Mouse (Mus musculus) lung, postnatal 10 days (tissue): ENCODE data around the gene Dand5.
"Not testable (repeated sequence)": the region's sequence is repeated elsewhere in the genome, so short reads cannot be mapped to it uniquely, and the experiment has no call there.

Source experiments
- DNase-seq: peaks from one replicate; pipeline ENCODE4 v3.0.0; 2021

Dand5 gene

DNA sequence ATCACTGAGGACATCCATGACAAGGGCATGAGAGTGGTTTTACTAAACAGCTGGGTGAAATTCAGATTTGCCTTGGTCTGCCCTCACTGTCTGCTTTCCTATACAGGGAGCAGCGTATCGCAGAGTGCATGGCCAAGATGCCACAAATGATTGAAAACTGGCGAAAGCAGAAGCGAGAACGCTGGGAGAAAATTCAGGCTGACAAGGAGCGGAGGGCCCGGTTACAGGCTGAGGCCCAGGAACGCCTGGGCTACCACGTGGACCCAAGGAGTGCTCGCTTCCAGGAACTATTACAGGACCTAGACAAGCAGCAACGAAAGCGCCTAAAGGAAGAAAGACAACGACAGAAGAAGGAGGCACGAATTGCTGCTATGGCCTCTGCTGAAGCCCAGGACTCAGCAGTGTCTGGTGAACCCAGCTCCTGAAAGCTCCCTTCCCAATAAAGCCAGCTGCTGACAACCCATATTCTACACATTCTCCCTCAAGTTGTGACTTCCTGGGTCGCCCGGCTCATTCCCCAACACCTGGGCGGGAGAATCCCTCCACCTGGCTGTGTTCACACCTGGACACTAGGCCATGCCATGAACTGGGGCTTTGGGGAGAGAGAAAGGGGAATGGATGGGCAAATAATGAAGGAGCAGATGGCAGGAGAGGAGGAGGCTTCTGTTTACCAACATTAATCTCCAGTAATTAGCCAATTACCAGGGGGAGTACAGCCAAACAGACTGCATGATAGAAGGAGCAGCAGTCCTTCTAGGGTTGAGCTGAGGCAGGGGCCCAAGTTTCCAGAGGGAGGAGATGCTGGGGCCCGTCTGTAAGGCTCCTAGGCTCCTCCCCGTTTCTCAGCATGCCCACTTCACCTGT, 11.6 kb upstream of the Dand5 start:
- DNase-seq = no peak

DNA sequence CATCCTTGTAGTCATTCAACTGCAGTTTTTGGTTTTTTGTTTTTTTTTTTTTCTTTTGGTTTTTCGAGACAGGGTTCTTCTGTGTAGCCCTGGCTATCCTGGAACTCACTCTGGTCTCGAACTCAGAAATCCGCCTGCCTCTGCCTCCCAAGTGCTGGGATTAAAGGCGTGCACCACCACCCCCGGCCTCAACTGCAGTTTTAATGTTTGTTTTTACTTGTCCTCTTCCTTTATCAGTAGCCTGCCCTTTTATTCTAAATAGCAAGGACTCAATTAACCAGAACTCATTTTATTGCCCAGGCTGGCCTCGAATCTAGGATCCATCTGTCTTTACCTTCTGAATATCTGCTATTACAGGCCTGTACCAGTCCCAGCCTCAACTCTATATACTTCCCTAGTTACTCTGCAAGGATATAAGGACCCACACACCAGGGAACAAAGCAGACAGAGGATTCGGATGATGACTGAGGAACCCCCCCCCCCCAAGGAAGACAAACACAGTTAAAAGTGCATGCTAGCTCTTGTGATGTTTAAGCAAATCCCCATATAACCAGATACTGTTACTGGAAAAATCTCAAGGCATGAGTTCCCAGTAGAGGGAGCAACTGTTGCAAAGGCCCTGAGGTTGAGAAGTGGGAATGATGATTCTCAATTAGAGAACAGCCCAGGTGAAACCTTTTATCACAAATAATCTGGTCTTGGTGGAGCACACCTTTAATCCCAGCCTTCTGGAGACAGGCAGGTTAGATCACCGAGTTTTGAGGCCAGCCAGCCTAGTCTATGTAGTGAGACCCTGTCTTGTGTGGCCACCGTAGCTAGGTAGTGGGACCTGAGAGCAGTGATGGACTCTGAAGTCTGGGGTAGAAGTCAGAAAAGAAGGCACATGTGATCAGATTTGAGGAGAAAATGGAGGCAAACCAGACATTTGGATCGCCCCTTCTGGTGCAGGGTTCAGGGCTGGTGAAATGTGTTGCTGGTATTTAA, 10.4 kb upstream of the Dand5 start:
- no peak for DNase-seq

DNA sequence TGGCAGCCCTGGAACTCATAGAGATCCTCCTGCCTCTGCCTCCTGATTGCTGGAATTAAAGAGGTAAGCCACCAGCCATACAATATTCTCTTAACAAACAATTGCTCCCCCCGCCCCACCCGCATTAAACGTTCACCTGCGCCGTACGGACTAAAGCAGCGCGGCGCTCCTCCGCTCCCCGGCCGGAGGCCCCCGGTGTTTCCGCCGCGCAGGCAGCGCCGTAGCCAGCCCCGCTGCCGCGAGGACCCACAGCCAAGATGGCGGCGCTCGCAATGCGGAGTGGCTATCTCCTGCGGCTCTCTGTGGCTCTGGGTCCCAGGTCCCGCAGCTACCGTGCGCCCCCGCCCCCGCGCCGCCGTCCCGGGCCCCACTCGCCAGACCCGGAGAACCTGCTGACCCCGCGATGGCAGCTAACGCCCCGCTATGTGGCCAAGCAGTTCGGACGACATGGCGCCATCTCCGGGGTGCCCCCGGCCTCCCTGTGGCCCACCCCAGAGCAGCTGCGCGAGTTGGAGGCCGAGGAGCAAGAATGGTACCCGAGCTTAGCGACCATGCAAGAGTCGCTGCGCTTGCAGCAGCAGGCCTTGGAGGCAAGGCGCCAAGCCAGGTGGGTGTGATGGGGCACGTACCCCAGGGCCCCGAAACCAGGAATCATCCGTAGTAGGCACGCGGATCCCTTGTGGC, 9.6 kb upstream of the Dand5 start:
- peak; percentile 81 for DNase-seq

DNA sequence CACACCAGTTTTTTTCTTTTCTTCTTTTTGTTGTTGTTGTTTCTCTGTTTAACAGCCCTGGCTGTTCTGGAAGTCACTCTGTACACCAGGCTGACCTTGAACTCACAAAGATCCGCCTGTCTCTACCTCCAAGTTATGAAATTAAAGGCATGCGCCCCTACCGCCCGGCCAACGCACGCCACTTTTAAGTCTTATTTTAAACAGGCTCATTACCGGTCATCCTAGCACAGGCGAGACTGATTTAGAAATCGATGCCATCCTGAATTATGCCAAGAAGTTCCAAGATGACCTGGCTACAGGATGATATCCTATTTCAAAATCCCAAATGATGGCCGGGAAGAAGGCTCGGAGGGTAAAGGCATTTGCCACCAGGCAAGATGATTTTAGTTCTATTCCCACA, 8.9 kb upstream of the Dand5 start, which contains the start of gene Gadd45gip1:
Gene Gadd45gip1 (plus strand): TSS at position 33 of the 400 bp plus-strand sequence.
- peak; percentile 47 for DNase-seq

DNA sequence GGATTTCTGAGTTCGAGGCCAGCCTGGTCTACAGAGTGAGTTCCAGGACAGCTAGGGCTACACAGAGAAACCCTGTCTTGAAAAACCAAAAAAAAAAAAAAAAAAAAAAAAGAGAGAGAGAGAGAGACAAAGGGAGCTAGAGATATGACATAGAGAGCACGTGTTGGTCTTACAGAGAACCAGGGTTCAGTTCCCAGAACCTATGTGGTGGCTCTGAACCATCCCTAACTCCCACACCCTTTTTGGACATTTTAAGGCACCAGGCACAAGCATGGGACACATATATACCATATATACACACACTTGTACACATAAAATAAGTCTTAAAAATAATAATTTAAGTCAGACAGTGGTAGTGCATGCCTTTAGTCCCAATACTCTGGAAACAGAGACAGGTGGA, 3.9 kb upstream of the Dand5 start:
- DNase-seq = not testable (repeated sequence)

DNA sequence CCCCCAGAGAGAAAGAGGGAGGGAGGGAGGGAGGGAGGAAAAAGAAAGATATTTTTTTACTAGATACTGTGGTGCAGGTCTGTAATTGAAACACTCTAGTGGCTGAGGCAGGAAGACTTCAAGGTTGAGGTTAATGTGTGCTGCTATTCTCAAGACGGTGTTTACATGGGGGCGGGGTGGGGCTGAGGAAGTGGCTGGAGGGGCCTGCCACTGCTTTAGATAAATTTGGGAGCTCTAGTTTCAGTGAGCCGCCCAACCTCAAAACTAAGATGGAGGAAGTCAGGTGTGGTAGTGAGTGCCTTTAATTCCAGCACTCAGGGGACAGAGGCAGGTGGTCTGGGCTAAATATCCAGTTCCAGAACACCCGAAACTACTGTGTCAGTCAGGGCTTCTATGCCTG, 3.0 kb upstream of the Dand5 start:
- DNase-seq = no peak

DNA sequence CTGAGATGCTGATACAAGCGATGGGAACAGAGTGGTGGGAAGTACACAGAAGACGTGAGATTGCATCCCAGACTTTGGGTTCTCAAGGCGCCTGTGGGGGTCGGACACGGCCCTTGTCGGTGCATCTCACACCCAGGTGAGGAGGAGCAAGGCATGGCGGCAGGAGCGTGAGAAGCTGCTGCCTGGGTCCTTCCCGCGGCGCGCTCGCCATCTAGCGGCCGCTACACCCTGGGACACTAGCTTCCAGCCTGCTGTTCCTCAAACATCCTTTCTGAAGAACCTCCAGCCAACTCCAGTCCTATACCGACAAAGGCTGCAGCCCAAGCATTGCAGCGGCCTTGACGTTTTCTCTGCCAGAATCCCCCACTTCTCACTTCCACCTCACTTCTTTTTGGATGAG, 1.0 kb upstream of the Dand5 start:
- DNase-seq = peak; percentile 70

DNA sequence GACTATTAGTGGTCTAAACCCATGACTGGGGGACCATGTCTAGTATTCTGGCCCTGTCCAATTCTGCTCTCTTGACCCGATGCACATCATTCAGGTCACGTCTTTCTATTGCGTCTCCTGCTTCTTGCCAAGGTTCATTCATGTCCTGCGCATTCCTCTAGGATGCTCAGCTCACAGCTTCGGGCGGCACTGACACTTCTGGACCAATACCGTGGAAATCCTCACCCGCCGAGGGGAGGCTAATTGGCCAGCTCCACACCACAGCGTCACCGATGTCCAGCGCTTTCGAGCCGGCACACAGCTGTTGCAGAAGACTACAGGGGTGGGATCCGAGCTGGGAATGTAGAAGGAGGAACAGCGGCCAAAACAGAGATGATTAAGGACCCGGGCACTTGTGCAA, 6.5 kb downstream of the Dand5 start:
- no peak for DNase-seq

DNA sequence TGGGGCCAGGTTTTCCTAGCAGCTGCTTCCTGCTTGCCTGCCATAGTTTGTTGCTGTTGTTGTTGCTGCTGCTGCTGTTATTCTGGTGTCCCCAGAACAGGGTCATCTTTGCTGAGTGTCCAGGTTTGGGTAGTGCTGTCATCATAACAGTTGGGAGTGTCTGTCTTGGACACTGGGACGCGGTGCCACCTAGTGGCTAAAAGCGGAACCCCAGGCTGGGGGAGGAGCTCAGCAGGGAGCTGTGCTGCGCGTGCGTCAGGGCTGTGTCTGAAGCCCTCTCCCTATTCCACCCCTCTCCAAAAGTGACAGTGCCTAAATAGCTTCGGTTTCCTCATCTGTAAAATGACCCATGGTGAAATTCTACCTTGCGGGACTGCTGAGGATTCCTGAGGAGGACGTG, 7.1 kb downstream of the Dand5 start:
- peak; percentile 98 for DNase-seq

DNA sequence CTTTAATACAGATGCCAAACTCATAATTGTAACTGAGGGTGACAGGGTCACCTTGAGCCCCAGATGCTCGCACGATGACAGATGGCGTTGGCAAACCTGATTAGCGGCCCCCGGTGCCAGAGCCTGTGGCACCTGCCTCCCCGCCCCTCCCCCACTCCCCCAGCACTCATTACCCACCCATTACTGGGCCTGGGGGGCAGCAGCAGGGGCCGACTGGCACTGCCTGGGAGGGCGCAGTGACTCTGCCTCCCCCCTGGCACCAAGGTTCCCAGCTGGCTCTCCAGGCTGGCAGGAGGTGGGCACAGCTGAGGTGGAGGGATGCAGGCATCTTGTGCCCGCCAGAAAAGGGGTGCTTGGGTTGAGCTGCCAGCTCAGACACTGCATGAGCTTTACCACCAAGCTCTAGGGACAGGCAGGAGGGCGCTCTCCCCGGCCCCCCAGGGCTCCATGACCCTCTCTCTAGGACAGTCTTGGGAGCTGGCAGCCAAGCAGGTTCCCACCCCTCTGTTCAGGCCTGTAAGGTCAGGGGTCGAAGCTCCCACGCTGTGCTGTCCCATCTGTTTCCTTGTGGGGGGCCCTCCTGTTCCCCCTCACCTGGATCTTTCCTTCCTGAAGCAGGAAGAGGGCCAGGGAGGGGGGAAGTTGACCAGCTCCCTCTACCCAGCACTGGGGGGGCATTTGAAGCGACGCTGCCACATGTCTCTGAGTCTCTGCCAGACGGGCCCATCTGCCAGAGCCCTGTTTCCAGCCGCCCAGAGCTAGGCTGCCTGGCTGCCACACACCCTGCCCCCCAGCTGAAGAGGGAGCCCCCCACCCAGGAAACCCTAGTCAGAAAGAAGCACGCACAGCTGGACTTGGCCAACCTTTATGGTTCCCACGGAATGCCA, 7.8 kb downstream of the Dand5 start:
- DNase-seq = peak; percentile 36

DNA sequence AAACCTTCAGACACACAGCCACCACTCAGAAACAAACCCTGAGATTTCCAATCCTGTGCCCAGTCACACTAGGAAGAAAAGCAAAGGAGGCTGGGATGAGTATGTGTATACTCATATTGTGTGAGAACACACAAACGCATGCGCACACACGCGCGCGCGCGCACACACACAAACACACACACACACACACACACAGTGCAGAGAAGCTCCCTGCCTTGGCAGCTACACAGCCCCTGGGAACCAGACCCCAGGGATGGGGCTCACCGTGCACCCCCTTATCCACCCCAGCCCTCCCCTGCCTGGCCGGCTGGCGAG, 8.4 kb downstream of the Dand5 start:
- no peak for DNase-seq

DNA sequence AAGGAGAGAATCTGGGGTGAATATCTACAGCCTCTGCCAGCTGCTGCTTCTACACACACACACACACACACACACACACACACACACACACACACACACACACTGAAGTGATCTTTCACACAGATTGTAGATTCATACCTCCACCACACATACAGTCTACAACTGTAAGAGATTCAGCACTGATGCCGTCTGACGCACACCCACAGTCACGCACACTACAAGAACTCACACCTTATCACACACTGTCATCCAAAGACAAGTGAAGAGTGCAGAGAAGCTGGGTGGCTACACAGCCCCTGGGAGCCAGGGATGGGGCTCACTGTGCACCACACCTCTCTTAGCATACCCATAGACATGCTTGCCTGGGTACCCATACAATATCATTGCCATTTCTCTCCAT, 8.8 kb downstream of the Dand5 start:
- DNase-seq = no peak

DNA sequence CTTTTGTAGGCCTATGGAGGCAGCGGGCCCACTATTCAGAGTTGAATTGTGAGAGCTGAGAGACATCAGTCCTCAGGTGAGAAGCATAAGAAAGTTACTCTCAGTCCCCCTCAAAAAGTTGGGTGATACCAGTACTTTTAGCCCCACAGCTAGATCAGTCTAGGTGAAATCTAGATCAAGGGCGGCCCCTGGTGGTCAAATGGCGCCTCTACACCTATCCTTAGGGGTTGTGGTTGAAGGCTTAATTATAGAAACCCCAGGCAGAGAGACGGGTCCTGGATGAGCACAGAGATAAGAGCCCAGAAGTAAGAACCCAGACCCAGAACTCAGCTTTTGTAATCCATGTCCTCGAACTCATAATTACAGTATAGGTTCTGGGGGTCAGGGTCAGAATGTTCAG, 9.6 kb downstream of the Dand5 start:
- DNase-seq = peak; percentile 91

DNA sequence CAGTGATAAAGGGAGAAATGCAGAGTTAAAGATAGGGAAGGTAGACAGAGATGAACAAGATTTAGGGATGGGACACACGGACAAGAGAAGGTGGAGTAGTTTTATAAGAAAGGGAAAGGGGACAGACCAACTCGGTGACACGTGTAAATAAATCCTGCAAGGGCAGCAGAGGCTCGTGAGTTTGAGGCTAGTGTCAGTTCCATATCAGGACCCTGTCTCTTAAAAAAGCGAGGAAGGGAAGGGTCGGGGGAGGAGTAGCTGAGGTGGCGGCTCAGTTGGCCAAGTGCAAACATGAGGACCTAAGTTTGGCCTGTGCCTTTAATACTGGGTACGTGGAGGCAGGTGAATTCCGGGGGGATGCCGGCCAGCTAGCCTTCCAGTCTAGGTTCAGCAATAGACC, 11.3 kb downstream of the Dand5 start:
- no peak for DNase-seq

DNA sequence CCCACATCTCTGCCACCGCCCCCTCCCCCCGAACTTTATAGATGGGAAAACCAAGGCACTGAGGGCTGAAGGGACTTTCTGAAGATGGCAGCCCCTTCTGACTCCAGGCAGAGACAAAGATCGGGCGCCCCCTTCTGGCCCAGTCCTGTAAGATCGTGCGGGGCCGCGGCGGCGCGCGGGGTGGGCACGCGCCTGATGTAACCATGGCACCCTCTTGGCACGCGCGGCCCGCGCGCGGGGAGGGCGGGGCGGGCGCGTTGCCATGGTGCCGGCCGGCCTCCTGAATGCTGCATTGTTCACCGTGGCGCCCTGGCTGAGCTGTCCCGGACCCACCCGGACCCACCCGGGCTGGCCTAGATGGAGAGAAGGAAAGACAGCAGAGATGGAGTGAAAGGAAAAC, 11.7 kb downstream of the Dand5 start:
- DNase-seq = peak; percentile 96

DNA sequence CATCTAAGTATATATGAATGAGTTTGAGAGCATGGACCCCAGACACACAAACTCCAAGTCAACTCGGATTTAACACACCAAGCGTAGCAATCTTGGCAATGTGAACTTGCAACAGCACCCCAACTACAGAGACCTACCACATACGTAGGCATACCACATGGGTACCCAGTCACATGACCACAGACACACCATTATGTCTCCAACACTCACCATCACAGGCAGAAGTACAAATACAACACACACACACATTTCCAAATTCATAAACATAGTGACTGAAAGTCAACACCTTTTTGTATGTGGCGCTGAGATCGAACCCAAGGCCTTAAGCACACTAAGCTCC, 12.7 kb downstream of the Dand5 start:
- no peak for DNase-seq

DNA sequence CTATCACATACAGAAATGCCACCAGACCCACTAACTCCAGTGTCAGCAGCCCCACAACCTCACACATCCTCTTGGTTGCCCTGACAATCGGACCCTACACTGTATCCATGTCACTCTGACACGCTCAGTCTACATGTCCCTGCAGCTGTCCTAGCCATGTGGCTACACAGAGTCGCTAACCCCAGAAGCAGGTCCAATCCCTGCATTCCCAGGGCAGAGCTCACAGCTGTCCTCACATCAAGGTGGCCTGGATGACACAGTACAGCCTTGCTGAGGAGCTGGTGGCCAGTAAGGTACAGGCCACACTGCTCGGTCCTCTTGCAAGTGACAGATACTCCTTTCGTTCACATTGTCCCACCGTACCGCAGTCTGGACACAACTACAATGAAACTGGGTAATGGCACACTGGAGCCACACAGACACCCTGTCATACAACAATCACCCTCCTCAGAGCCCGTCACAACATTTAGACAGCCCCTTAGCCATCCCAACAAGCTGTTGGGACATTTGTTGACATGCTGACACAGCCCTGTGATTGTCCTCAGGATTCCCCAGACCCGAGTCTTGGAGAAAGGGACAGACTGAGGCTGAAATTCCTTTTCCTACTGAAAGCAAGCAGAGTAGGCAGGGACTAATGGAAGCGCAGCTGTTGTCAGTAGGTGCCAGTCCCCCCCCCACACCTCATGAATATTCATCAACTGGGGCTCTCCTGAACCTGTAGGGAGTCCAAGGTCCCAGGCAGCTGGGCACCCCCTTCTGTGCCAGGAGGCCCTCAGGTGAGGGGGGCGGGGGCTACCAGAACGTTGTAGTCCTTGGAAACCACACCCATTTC, 13.3 kb downstream of the Dand5 start:
- DNase-seq = no peak

DNA sequence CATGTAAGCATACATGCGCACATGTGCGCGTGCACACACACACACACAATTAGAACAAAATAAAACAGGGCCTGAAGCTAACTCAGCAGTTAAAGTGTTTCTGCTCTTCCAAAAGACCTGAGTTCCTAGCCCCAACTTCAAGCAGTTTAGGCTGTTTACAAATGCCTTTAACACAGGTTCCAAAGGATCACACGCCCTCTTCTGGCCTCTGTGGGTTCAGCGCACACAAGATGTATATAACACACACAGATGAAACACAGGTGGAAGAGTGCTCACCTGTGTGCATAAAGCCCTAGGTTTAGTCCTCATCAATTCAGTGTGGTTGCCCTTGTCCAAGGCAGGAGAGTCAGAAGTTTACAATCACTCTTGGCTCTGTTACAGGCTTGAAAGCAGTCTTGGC, 16.6 kb downstream of the Dand5 start:
- no peak for DNase-seq

DNA sequence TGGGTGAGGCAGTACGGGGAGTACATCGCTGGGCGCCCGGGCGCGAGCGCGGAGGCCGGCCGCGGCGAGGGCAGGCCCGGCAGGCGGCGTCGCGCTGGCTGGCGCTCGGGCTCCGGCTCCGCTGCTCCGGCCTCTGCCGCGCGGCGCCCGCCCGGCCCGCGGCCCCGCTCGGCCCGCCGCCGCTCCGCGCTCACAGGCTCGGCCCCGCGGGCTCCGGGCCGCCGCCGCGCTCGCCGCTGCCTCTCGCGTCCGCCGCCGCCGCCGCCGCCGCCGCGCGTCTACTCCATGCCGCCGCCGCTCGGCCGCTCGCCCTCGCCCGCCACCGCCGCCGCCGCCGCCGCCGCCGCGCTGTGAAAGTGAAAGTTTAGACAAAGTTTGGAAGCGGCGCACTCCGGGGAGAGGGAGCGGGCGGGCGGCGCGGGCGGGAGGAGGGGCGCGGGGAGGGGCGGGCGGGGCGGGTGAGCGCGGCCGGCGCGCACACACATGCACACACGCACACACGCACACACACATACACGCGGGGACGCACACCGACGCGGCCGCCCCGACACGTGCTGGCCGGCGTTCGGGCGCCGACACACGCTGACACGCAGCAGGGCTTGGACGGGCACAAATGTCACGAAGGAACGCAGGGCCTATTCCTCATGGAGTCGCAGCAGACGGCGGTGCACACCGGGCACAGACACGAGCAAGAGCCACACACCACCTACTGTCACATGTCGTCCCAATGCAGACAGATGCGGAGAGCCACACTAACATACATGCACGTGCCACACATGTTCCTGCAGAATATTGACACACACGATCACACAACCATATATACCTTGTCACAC, 22.4 kb downstream of the Dand5 start, which contains the start of gene Nfix:
Gene Nfix (minus strand): TSS at position 346 of the 833 bp plus-strand sequence.
- peak; percentile 82 for DNase-seq
